Mouse (Mus musculus) midbrain, embryonic 12.5 days (tissue): ENCODE measurements around the gene Prg2. TPM values are rescaled to one million over a fixed set of nuclear protein-coding genes. Genes with fewer than 3 reads are reported as not detected.

Source experiments
- ATAC-seq: fragments of 200-750 bp; cut with Nextera tagmentation; 2 replicates; pipeline ENCODE4 v1.8.0; 2017; ENCODE audit warnings: low read depth, moderate TSS enrichment, moderate library complexity; ENCODE audit not compliant: low FRiP score
- H3K27ac ChIP-seq: fragments of 300-500 bp; sonication (generic); replicated peaks from 2 replicates; pipeline ENCODE4 v1.5.1; 2016; ENCODE audit warnings: mild to moderate bottlenecking
- H3K27me3 ChIP-seq: fragments of 300-500 bp; sonication (generic); 2 replicates; pipeline ENCODE4 v1.6.1; 2016; ENCODE audit warnings: mild to moderate bottlenecking
- H3K36me3 ChIP-seq: fragments of 300-500 bp; sonication (generic); 2 replicates; pipeline ENCODE4 v1.6.1; 2016
- H3K4me1 ChIP-seq: fragments of 300-500 bp; sonication (generic); 2 replicates; pipeline ENCODE4 v1.6.1; 2016
- H3K4me2 ChIP-seq: fragments of 300-500 bp; sonication (generic); replicated peaks from 2 replicates; pipeline ENCODE4 v1.6.1; 2016; ENCODE audit warnings: mild to moderate bottlenecking, moderate library complexity
- H3K4me3 ChIP-seq: fragments of 300-500 bp; sonication (generic); 2 replicates; pipeline ENCODE4 v1.5.1; 2016; ENCODE audit warnings: mild to moderate bottlenecking
- H3K9ac ChIP-seq: fragments of 300-500 bp; sonication (generic); replicated peaks from 2 replicates; pipeline ENCODE4 v1.6.1; 2016; ENCODE audit warnings: mild to moderate bottlenecking, moderate library complexity
- H3K9me3 ChIP-seq: fragments of 300-500 bp; sonication (generic); 2 replicates; pipeline ENCODE4 v1.6.1; 2016; ENCODE audit warnings: mild to moderate bottlenecking
- WGBS: fragments of 180-500 bp; shearing (Covaris S2); methylation state at CpG from one replicate; pipeline ENCODE4 v1.1.7; 2016; 5-methylcytosine and 5-hydroxymethylcytosine counted together
- polyA plus RNA-seq: library from polyadenylated mRNA; unstranded; fragments of >200 nt; fragmentation: Nextera tagmentation; extraction: Ambion mirVana; gene quantifications from 2 replicates; pipeline ENCODE4 v1.2.1, GENCODE M21; 2016

Prg2 gene
- polyA plus RNA-seq, result not detected in 2 replicates

- WGBS, result 20% methylated on average over 1 of the region's 1 CpGs
- no peak for ATAC-seq
- H3K9me3 ChIP-seq, result no peaks in the 10 kb centered on the region
Observed at GRCm38 (mm10) chr2:84980188-84980587, at the start of gene Prg2. Gene Prg2 (plus strand): TSS chr2:84980461.

GRCm38 (mm10) chr2:84933992-84934648 lies 46.1 kb upstream of the Prg2 start:
- no peak overlapping the region for H3K9ac ChIP-seq
- no peaks in the 10 kb centered on the region for H3K9me3 ChIP-seq
- H3K4me3 ChIP-seq, result no peak overlapping the region
- no peak for ATAC-seq
- 0 out of 2 replicates have a peak, but pooled peaks cover 7% of the 10 kb centered on the region for H3K4me1 ChIP-seq
- H3K36me3 ChIP-seq, result no peaks in the 10 kb centered on the region
- 78% methylated on average over 8 of the region's 8 CpGs for WGBS
- peaks cover 6% of the 10 kb centered on the region for H3K27me3 ChIP-seq
- H3K27ac ChIP-seq, result no peak overlapping the region
- H3K4me2 ChIP-seq, result no peak overlapping the region

More at GRCm38 (mm10) chr2:84980188-84980587, at the start of gene Prg2:
- H3K4me3 ChIP-seq, result no peak within 1 kb of the TSS
- no peak within 1 kb of the TSS for H3K27ac ChIP-seq
- no peaks in the 10 kb centered on the region for H3K36me3 ChIP-seq
- H3K4me1 ChIP-seq, result no peaks in the 10 kb centered on the region
- no peaks in the 10 kb centered on the region for H3K27me3 ChIP-seq
- H3K9ac ChIP-seq, result no peak within 1 kb of the TSS
- H3K4me2 ChIP-seq, result no peak within 1 kb of the TSS

- Histone ChIP-seq H3K4me2 (no peak overlapping the region), H3K27me3 (peaks cover 6% of the 10 kb centered on the region), H3K9ac (no peak overlapping the region), H3K27ac (no peak overlapping the region), H3K9me3 (no peaks in the 10 kb centered on the region), H3K4me3 (no peak overlapping the region), H3K36me3 (no peaks in the 10 kb centered on the region), H3K4me1 (0 out of 2 replicates have a peak, but pooled peaks cover 7% of the 10 kb centered on the region)
- no peak for ATAC-seq
- 63% methylated on average over 4 of the region's 4 CpGs for WGBS
Observed at GRCm38 (mm10) chr2:84934649-84935007, 45.6 kb upstream of the Prg2 start.

- no peaks in the 10 kb centered on the region for H3K36me3 ChIP-seq
- H3K27ac ChIP-seq, result no peak overlapping the region
- H3K9ac ChIP-seq, result no peak overlapping the region
- ATAC-seq, result no peak
- 42% methylated on average over 5 of the region's 5 CpGs for WGBS
- H3K4me1 ChIP-seq, result 0 out of 2 replicates have a peak, but pooled peaks cover 7% of the 10 kb centered on the region
- H3K4me3 ChIP-seq, result no peak overlapping the region
- no peaks in the 10 kb centered on the region for H3K9me3 ChIP-seq
- H3K4me2 ChIP-seq, result no peak overlapping the region
- peaks cover 6% of the 10 kb centered on the region for H3K27me3 ChIP-seq
Observed at GRCm38 (mm10) chr2:84935065-84935464, 45.2 kb upstream of the Prg2 start.

- Histone ChIP-seq H3K9me3 (no peaks in the 10 kb centered on the region), H3K9ac (peak within 1 kb of the TSS; percentile 43; the same call in 1 of the 2 replicates), H3K27ac (no peak within 1 kb of the TSS), H3K4me2 (peak within 1 kb of the TSS; percentile 57), H3K4me3 (peak within 1 kb of the TSS; percentile 36), H3K36me3 (no peaks in the 10 kb centered on the region), H3K4me1 (0 out of 2 replicates have a peak, but pooled peaks cover 7% of the 10 kb centered on the region), H3K27me3 (peaks cover 6% of the 10 kb centered on the region)
- WGBS, result 23% methylated on average over 38 of the region's 38 CpGs
- ATAC-seq, result peak; percentile 73
Observed at GRCm38 (mm10) chr2:84936474-84937429, 43.5 kb upstream of the Prg2 start, which contains the start of gene Slc43a3. Gene Slc43a3 (plus strand): TSS chr2:84936579.

GRCm38 (mm10) chr2:84937491-84938150 lies 42.6 kb upstream of the Prg2 start:
- 0 out of 2 replicates have a peak, but pooled peaks cover 7% of the 10 kb centered on the region for H3K4me1 ChIP-seq
- no peak for ATAC-seq
- H3K4me3 ChIP-seq, result 0 out of 2 replicates have a peak overlapping the region, but pooled peaks have one; percentile 36
- 81% methylated on average over 3 of the region's 3 CpGs for WGBS
- H3K9ac ChIP-seq, result no peak overlapping the region
- H3K27ac ChIP-seq, result no peak overlapping the region
- H3K36me3 ChIP-seq, result no peaks in the 10 kb centered on the region
- peak overlapping the region; percentile 57 for H3K4me2 ChIP-seq
- H3K27me3 ChIP-seq, result peaks cover 6% of the 10 kb centered on the region
- H3K9me3 ChIP-seq, result no peaks in the 10 kb centered on the region

GRCm38 (mm10) chr2:84938249-84938946 lies 41.9 kb upstream of the Prg2 start:
- WGBS, result 93% methylated on average over 5 of the region's 5 CpGs
- Histone ChIP-seq H3K9ac (no peak overlapping the region), H3K4me1 (0 out of 2 replicates have a peak, but pooled peaks cover 7% of the 10 kb centered on the region), H3K36me3 (no peaks in the 10 kb centered on the region), H3K4me3 (no peak overlapping the region), H3K9me3 (no peaks in the 10 kb centered on the region), H3K27me3 (peaks cover 6% of the 10 kb centered on the region), H3K4me2 (no peak overlapping the region), H3K27ac (no peak overlapping the region)
- no peak for ATAC-seq

GRCm38 (mm10) chr2:84939306-84939705 lies 41.0 kb upstream of the Prg2 start:
- no peak overlapping the region for H3K4me3 ChIP-seq
- H3K9ac ChIP-seq, result no peak overlapping the region
- no peaks in the 10 kb centered on the region for H3K36me3 ChIP-seq
- no peak for ATAC-seq
- H3K4me1 ChIP-seq, result 0 out of 2 replicates have a peak, but pooled peaks cover 7% of the 10 kb centered on the region
- 92% methylated on average over 3 of the region's 3 CpGs for WGBS
- no peak overlapping the region for H3K27ac ChIP-seq
- no peak overlapping the region for H3K4me2 ChIP-seq
- H3K27me3 ChIP-seq, result peaks cover 6% of the 10 kb centered on the region
- H3K9me3 ChIP-seq, result no peaks in the 10 kb centered on the region

GRCm38 (mm10) chr2:84939711-84940110 lies 40.5 kb upstream of the Prg2 start:
- Histone ChIP-seq H3K9ac (no peak overlapping the region), H3K4me2 (no peak overlapping the region), H3K4me3 (no peak overlapping the region), H3K27ac (no peak overlapping the region), H3K36me3 (no peaks in the 10 kb centered on the region), H3K9me3 (no peaks in the 10 kb centered on the region), H3K4me1 (0 out of 2 replicates have a peak, but pooled peaks cover 7% of the 10 kb centered on the region), H3K27me3 (peaks cover 6% of the 10 kb centered on the region)
- 96% methylated on average over 6 of the region's 6 CpGs for WGBS
- ATAC-seq, result no peak

- peaks cover 6% of the 10 kb centered on the region for H3K27me3 ChIP-seq
- H3K9me3 ChIP-seq, result no peaks in the 10 kb centered on the region
- ATAC-seq, result no peak
- H3K4me3 ChIP-seq, result no peak overlapping the region
- no peak overlapping the region for H3K9ac ChIP-seq
- H3K36me3 ChIP-seq, result no peaks in the 10 kb centered on the region
- no peak overlapping the region for H3K4me2 ChIP-seq
- 0 out of 2 replicates have a peak, but pooled peaks cover 7% of the 10 kb centered on the region for H3K4me1 ChIP-seq
- H3K27ac ChIP-seq, result no peak overlapping the region
- WGBS, result 83% methylated on average over 2 of the region's 2 CpGs
Observed at GRCm38 (mm10) chr2:84941332-84941731, 38.9 kb upstream of the Prg2 start.

GRCm38 (mm10) chr2:84941795-84942194 lies 38.5 kb upstream of the Prg2 start:
- Histone ChIP-seq H3K9me3 (no peaks in the 10 kb centered on the region), H3K36me3 (no peaks in the 10 kb centered on the region), H3K27ac (no peak overlapping the region), H3K27me3 (peaks cover 6% of the 10 kb centered on the region), H3K4me2 (no peak overlapping the region), H3K4me3 (no peak overlapping the region), H3K4me1 (0 out of 2 replicates have a peak, but pooled peaks cover 6% of the 10 kb centered on the region), H3K9ac (no peak overlapping the region)
- 87% methylated on average over 4 of the region's 4 CpGs for WGBS
- no peak for ATAC-seq
